Mouse (Mus musculus): ENCODE data around the gene Gstz1. TPM values are rescaled to one million over a fixed set of nuclear protein-coding genes. Genes with fewer than 3 reads are reported as not detected.
"Not testable (repeated sequence)": the region's sequence is repeated elsewhere in the genome, so short reads cannot be mapped to it uniquely, and the experiment has no call there.

The Gstz1 gene
- polyA plus RNA-seq, 1 experiment from 2014 or later, result 47.7 TPM

DNA sequence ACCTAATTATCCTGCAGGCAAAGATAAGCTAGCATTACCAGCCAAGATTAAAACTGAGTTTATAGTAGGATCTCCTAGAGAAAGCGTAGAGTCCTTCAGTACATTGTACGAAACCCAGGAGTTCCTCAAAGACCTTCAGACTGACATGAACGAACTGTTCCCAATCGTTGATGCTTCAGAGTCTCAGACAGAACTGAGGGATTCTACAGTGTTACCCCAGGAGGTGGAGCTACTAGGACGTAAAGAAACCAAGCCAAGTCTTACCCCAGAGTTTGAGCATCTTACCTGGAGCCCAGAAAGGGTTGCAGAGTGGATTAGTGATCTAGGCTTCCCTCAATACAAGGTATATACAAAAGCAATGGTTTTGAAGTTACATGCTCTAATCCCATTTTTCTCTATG lies 54.7 kb downstream of the Gstz1 start:
- Histone ChIP-seq H3K36me3 (ENCODE audit: control insufficient read depth, insufficient read depth, low read length) (no peaks in the 10 kb centered on the region), H3K9ac (ENCODE audit: low read length) (no peak overlapping the region), H3K4me1 (replicated peaks; ENCODE audit: control insufficient read depth, insufficient read depth, low read length) (peaks cover 6% of the 10 kb centered on the region), H3K9me3 (ENCODE audit: control insufficient read depth, low read length) (no peaks in the 10 kb centered on the region), H3K27ac (ENCODE audit: low read depth) (no peak overlapping the region), H3K4me2 (ENCODE audit: low read length) (no peak overlapping the region), H3K27me3 (replicated peaks; ENCODE audit: control insufficient read depth, insufficient read depth, low read length) (no peaks in the 10 kb centered on the region), H3K4me3 (ENCODE audit: low read depth, low read length) (no peak overlapping the region)
- ATAC-seq (replicated peaks; ENCODE audit: low FRiP score, low TSS enrichment, low read depth) (no peak), DNase-seq (ENCODE audit: low spot score) (no peak)
- WGBS, result 68% methylated on average over 5 of the region's 5 CpGs

DNA sequence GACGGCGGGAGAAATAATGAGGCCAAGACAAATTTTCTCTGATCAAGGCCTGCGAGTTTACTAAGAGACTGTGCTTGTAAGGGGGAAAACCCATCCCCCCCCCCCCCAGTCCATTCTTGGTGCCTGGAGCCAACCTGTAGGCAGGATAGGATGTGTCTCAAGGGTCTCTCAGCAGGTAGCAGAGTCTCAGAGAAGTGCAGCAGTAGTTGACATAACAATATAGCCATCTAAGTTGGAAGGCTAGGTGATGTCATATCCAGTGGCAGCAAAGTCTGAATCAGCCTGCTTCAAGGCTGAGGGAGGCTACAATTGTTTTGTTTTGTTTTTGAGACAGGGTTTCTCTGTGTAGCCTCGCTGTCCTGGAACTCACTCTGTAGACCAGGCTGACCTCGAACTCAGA lies 58.8 kb downstream of the Gstz1 start:
- not testable (repeated sequence) for ATAC-seq (replicated peaks; ENCODE audit: low FRiP score, low TSS enrichment, low read depth); H3K4me2 ChIP-seq (ENCODE audit: low read length)
- WGBS, result 91% methylated on average over 5 of the region's 5 CpGs

DNA sequence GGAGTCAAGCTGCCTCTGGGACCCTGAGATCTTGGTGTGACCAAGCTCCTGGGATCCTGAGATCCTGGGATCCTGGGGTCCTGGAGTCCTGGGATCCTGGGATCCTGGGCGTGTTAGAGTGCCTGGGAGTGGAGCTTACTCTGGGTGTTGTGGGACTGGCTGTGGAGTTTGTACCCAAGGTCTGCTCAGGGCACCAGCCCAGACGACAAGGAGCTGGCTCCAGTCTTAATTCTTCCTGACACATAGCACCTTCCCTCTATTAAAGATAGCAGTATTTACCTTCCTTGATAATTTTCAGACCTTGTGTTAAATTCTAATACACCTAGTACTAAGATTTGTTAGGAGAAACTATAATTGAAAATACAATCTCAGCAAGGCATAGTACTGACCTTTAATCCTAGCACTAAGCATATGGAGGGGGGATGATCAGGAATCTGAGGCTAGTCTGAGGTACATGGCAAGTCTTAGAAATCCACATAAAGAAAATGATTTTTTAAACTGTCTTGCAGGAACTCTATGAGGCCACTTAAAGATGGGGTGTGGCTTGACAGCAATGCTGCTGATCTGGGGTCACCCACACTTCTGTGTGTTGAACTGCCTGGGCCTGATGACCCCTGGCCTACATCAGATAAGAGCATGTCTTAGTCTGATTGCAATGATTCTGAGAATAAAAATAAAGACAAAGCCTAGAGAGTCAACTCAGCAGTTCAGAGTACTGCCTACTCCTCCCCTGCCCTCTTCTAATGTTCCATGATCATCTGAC lies 66.1 kb downstream of the Gstz1 start:
- Histone ChIP-seq H3K4me3 (ENCODE audit: low read depth, low read length) (no peak overlapping the region), H3K4me2 (ENCODE audit: low read length) (no peak overlapping the region), H3K9me3 (ENCODE audit: control insufficient read depth, low read length) (no peaks in the 10 kb centered on the region), H3K36me3 (ENCODE audit: control insufficient read depth, insufficient read depth, low read length) (no peaks in the 10 kb centered on the region), H3K4me1 (replicated peaks; ENCODE audit: control insufficient read depth, insufficient read depth, low read length) (no peaks in the 10 kb centered on the region), H3K27me3 (replicated peaks; ENCODE audit: control insufficient read depth, insufficient read depth, low read length) (no peaks in the 10 kb centered on the region), H3K27ac (ENCODE audit: low read depth) (no peak overlapping the region), H3K9ac (ENCODE audit: low read length) (no peak overlapping the region)
- WGBS, result 50% methylated on average over 2 of the region's 2 CpGs
- ATAC-seq (replicated peaks; ENCODE audit: low FRiP score, low TSS enrichment, low read depth) (no peak), DNase-seq (ENCODE audit: low spot score) (peak; percentile 43)

More for the DNA sequence above, 58.8 kb downstream of the Gstz1 start:
- H3K9ac ChIP-seq (ENCODE audit: low read length); H3K4me1 ChIP-seq (replicated peaks; ENCODE audit: control insufficient read depth, insufficient read depth, low read length); H3K27ac ChIP-seq (ENCODE audit: low read depth); DNase-seq (ENCODE audit: low spot score); H3K4me3 ChIP-seq (ENCODE audit: low read depth, low read length); H3K27me3 ChIP-seq (replicated peaks; ENCODE audit: control insufficient read depth, insufficient read depth, low read length); H3K36me3 ChIP-seq (ENCODE audit: control insufficient read depth, insufficient read depth, low read length); H3K9me3 ChIP-seq (ENCODE audit: control insufficient read depth, low read length): not testable (repeated sequence)

Other genes starting within 250 kb of the Gstz1 start
- gene Cipc, start 200.1 kb upstream of the Gstz1 start, polyA plus RNA-seq (2014; fragmentation: Nextera tagmentation; extraction: Ambion mirVana), result 16.3 and 16.9 TPM in 2 replicates
- gene Zdhhc22, start 156.7 kb upstream of the Gstz1 start, polyA plus RNA-seq (2014; fragmentation: Nextera tagmentation; extraction: Ambion mirVana), result 0.15 and 0.56 TPM in 2 replicates
- gene Tmem63c, start 125.8 kb upstream of the Gstz1 start, polyA plus RNA-seq (2014; fragmentation: Nextera tagmentation; extraction: Ambion mirVana), result 0.62 and 1.0 TPM in 2 replicates
- 1.0 and 1.8 TPM in 2 replicates for gene Ngb, start 44.6 kb upstream of the Gstz1 start, polyA plus RNA-seq (2014; fragmentation: Nextera tagmentation; extraction: Ambion mirVana)
- gene Pomt2, start 803 bp downstream of the Gstz1 start, polyA plus RNA-seq (2014; fragmentation: Nextera tagmentation; extraction: Ambion mirVana), result 17.1 and 19.2 TPM in 2 replicates
- 1.1 and 1.4 TPM in 2 replicates for gene Samd15, start 52.6 kb downstream of the Gstz1 start, polyA plus RNA-seq (2014; fragmentation: Nextera tagmentation; extraction: Ambion mirVana)
- gene Tmed8, start 53.3 kb downstream of the Gstz1 start, polyA plus RNA-seq (2014; fragmentation: Nextera tagmentation; extraction: Ambion mirVana), result 2.6 TPM in 2 replicates
- gene Noxred1, start 91.6 kb downstream of the Gstz1 start, polyA plus RNA-seq (2014; fragmentation: Nextera tagmentation; extraction: Ambion mirVana), result 0.30 and 0.73 TPM in 2 replicates
- gene Vipas39, start 119.1 kb downstream of the Gstz1 start, polyA plus RNA-seq (2014; fragmentation: Nextera tagmentation; extraction: Ambion mirVana), result 40.8 and 47.3 TPM in 2 replicates
- gene Ahsa1, start 119.3 kb downstream of the Gstz1 start, polyA plus RNA-seq (2014; fragmentation: Nextera tagmentation; extraction: Ambion mirVana), result 205 and 207 TPM in 2 replicates
- 0.22 and 0.40 TPM in 2 replicates for gene Ism2, start 152.5 kb downstream of the Gstz1 start, polyA plus RNA-seq (2014; fragmentation: Nextera tagmentation; extraction: Ambion mirVana)
- gene Sptlc2, start 241.2 kb downstream of the Gstz1 start, polyA plus RNA-seq (2014; fragmentation: Nextera tagmentation; extraction: Ambion mirVana), result 101 and 118 TPM in 2 replicates